Mouse (Mus musculus): ENCODE data around the gene Atp6v1e1.

Atp6v1e1 gene

DNA sequence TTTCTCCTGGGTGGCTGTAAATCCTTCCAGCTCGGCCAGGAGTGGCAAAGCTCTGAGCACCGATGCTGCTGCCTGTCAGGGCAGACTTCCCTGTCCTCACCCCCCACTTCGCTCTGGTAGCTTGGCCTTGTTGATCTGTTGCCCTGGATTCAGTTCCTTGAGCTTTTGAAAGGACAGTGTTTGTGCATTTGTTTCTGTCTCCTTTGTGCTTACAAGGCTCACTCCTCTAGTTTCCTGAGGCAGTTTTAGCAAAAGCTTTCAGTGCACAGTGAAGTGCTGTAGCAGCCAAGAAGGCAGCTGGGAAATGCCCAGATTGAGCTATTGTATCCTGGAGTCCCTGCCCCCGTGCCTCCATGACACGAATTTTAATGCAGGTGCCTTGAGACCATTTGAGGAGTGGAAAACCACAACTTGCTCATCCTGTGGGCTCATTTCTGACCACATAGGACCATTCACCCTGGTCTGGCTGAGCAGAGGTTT is 49.4 kb downstream of the Atp6v1e1 start, which contains the start of gene Slc25a18:
Gene Slc25a18 (plus strand): TSS at position 430 of the 480 bp plus-strand sequence.
- DNase-seq (ENCODE audit: extremely low spot score, low spot score), result no peak

DNA sequence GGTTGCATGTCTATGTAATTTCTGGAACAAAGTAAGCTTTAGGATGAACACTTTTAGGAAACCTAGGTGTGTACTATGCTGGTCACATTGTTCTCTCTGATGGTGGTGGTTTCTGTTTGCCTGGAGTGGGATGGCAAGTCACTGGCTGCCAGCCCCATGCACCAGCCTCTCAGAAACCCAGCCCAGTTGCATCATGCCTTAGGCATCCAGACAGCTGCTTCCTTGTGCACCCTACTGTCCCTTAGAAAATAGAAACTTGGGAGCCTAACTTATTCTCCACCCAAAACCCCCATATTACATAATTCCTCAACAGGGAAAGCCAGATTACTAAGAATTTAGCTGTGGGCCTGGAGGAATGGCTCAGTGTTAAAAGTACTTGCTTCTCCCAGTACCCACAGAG is 50.6 kb downstream of the Atp6v1e1 start:
- DNase-seq (ENCODE audit: extremely low spot score, low spot score), result no peak

DNA sequence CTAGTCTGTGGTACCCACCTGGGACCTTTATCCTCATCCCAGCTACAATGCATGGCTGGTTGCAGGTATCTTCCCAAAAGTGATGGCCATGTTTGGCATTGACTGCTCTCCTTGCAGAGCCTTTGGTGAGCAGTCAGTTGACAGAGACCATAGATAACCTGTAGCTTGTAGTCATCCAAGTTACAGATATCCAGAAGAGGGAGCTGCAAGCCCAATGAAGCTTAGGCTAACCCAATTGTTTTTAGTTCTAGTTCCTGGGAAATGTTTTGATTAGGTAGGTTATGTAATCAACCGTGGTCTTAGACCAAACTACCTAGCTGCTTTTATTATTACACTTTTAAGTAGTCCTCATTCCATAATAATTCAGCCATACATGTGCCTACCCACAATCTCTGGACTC is 51.2 kb downstream of the Atp6v1e1 start:
- DNase-seq (ENCODE audit: extremely low spot score, low spot score), result no peak

DNA sequence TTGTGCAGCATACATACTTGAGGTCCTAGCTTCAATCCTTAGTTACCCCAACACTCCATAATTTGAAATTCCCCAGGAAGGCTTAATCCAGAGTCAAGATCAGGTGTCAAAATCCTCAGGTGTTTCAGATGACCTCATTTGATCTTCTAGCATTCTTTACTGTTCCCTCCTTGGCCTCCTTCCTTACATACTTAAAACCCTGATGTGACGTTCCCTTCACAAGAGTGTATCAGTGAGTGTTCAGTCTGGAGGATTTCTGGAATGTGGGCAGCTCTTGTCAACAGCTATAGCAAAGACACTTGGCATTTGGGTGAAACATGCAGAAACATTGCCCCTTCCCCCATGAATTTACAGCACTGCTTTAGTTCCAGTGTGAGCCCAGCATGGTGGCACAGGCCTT is 52.6 kb downstream of the Atp6v1e1 start:
- DNase-seq (ENCODE audit: extremely low spot score, low spot score), result no peak

DNA sequence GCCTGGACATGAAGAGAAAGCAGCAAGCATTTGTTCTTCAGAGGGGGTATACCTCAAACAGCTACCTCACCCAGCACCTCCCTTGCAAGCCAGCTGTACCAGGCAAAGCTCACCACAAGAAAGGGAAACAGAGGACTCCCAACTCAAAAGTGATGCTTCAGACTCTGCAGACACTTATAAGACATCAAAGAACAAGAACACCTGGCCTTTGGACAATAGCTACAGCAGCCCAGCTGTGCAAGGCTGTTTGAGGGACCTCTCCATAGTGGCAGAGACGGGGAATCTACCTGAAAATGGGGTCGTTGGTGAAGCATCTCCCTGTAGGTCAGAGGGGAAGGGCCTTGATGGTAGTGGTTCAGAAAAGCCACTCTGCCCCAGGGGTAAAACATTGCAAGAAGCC is 61.4 kb downstream of the Atp6v1e1 start:
- DNase-seq (ENCODE audit: extremely low spot score, low spot score), result no peak

DNA sequence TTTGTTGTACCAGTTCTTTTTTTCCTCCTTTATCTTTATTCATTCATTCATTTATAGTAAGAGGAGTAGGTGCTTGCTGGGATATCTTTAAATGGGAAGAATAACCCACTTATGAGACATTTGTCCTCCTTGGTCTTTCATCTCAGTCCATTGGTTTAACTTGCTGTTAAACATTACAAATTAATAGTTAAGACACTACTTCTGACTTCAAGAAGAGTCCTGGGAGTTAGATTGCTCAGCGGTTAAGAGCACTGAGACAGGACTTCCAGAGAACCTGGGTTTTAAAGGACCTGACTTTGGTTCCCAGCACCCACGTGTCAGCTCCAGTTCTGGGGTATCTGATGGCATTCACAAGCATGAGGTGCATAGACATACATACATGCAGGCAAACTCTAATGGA is 76.2 kb downstream of the Atp6v1e1 start:
- DNase-seq (ENCODE audit: extremely low spot score, low spot score), result no peak

Data from neural tube, embryonic 10.5 days (tissue).